Mouse (Mus musculus) G1E (cell line): ENCODE measurements at regions not wholly inside any gene's neighbourhood (a gene's known extent, or its start where the extent isn't known, plus 50 kb on each side); places are given as distances from the start of the nearest gene placed in this dataset.

ENCODE experiments used
- CTCF ChIP-seq: IDR thresholded peaks from 2 replicates; pipeline ENCODE4 v1.5.1; 2012; ENCODE audit warnings: low read depth, low read length, inconsistent platforms, mixed read lengths
- GATA1 ChIP-seq: IDR thresholded peaks from 2 replicates; pipeline ENCODE4 v1.6.1; 2012; ENCODE audit warnings: borderline replicate concordance, low read length, inconsistent platforms, mixed read lengths
- POLR2AphosphoS5 ChIP-seq: IDR thresholded peaks from 2 replicates; pipeline ENCODE4 v1.6.1; 2012; ENCODE audit warnings: low read depth, low read length, inconsistent platforms; ENCODE audit not compliant: insufficient replicate concordance

DNA sequence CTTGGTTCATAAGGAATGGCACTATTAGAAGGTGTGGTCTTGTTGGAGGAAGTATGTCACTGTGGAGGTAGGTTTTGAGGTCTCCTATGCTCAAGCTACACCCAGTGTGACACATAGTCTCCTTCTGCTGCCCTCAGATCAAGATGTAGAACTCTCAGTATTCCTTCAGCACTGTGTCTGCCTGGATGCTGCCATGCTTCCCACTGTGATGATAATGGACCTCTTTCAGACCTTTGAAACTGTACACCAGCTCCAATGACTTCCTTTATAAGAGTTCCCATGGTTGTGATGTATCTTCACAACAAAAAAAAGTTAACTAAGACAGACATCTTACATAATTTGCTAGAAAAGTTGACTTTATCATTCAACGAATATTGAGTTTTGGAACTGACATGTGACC, 60.2 kb upstream of the Foxc1 start:
- TF ChIP-seq CTCF (no peak), POLR2AphosphoS5 (no peak), GATA1 (no peak)
